Mouse (Mus musculus): ENCODE measurements around the gene C2cd2l.
"Not testable (repeated sequence)": the region's sequence is repeated elsewhere in the genome, so short reads cannot be mapped to it uniquely, and the experiment has no call there.

C2cd2l gene

DNA sequence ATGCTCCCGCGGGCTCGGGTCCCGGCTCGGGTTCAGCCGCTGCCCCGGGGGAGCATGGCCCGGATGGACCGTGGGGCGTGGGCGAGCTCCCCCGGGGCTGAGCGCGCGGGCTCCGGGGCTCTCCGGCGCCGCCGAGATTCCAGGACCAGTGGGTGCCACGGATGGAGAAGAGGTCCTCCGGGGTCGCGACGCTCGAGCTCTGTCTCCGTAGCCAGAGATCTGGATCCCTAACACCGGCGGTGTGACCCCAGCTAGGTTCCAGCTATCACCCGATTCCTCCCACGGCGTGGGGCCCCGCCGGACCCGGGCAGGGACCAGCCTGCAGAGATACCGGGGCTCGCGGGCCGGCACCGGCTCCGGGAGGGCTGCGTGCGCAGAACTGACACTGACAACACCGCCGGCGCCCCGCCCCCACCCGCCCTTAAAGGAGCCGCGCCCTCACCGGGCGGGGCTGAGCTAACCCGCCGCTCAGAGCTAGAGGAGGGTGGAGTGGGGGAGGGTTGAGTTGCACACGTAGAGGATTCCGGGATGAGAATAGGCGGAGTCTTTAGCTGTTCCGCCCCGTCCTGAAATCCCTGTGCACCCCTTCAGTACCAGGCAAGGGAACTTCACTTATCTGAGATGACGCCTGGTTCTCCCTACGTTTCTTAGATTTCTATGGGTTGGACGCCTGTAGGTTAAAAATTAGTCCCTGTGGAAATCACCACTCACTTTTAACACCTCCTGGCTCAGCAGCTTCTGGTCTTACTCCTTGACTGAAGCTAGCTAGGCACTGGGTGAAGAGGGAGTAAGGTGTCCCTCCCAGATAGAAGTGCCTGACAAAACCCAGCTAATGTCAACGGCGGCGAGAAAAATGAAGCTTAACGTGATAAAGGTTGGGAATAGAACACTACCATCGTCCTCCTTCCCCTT is at the start of gene C2cd2l:
TSS of gene C2cd2l (minus strand) at position 399 of the 912 bp plus-strand sequence.
- DNase-seq (ENCODE audit: low read depth in 1 of 2, low spot score in 2 of 2) = peak in 1 of 2 experiments; percentile 48

GRCm38 (mm10) chr9:44364480-44364879 is 44.4 kb upstream of the C2cd2l start:
- DNase-seq (ENCODE audit: low read depth in 1 of 2, low spot score in 2 of 2) = no peak

- DNase-seq (ENCODE audit: low read depth in 1 of 2, low spot score in 2 of 2) = not testable (repeated sequence)
Observed at GRCm38 (mm10) chr9:44361931-44362330, 41.8 kb upstream of the C2cd2l start.

DNA sequence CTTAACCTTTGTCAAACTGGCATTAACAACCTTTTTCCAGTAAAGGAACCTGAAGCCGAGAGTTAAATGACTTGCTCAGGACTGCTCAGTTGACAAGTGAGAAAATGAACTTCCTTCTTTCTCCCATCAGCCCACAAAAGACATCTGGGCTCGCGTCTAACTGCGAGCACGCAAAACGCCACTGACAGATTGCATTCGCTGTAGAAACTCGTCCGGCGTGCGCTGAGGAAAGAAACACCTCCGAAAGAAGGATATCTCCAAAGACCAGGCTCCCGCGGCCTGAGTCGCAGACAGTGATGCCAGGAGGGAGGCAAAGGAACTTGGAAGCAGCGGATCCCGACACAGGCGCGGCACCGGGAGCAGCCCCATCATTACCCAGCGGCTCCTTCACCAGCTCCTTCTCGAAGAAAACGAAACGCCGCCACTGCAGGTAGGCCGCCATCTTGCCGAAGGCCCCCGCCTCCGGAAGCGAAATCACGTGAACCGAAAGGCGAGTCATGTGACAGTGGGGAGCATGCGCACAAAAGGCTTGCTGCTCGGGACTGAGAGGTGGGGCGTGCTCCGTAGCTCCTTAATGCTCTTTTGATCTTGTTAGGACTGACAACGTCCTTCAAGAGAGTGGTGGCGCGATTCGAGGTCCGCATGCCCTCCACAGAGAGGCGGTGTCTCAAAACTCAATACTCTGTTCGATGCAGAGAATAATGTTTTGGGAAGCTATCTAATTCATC is 41.3 kb upstream of the C2cd2l start, which contains the start of gene Vps11:
TSS of gene Vps11 (minus strand) at position 481 of the 728 bp plus-strand sequence.
- peak; percentile 83 to 91 for DNase-seq (ENCODE audit: low read depth in 1 of 2, low spot score in 2 of 2)

GRCm38 (mm10) chr9:44357207-44357606 is 37.1 kb upstream of the C2cd2l start:
- DNase-seq (ENCODE audit: low read depth in 1 of 2, low spot score in 2 of 2) = no peak

DNA sequence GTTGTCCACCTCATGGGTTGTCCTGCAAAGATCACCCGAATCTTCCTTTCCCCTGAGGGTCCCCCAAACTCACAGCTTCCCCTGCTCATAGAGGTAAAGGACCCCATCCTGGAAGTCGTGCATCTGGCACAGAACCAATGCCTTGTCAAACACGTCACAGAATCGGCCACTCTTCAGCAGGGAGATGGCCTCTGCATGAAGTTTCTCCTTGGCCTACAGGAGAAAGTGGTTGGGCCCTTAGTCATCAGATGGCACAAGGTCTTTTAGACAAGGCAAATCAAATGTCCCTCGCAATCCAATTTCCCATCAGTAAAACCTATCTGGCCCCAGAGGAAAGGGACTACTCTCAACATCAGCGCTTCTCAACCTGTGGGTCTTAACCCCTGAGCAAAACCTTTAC is 33.1 kb upstream of the C2cd2l start:
- DNase-seq (ENCODE audit: low read depth in 1 of 2, low spot score in 2 of 2) = no peak

DNA sequence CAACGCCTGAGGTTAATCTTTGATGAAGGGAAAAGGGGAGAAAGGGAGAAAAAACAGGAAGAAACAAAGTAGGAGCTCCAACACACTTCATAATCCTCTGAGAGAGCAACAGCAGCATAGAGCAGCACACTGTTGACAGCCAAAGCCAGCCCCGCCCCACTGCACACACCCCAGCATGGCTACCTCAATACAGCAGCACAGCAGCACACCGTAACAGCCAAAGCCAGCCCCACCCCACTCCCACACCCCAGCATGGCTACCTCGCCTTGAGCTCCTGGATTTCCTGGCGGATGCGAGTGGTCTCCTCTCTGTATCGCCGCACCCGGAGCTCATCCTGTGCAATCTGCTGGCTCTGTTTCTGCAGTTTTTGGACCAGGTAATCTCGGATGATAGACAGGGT is 32.3 kb upstream of the C2cd2l start:
- no peak for DNase-seq (ENCODE audit: low read depth in 1 of 2, low spot score in 2 of 2)

GRCm38 (mm10) chr9:44351396-44351795 is 31.3 kb upstream of the C2cd2l start:
- DNase-seq (ENCODE audit: low read depth in 1 of 2, low spot score in 2 of 2) = no peak

DNA sequence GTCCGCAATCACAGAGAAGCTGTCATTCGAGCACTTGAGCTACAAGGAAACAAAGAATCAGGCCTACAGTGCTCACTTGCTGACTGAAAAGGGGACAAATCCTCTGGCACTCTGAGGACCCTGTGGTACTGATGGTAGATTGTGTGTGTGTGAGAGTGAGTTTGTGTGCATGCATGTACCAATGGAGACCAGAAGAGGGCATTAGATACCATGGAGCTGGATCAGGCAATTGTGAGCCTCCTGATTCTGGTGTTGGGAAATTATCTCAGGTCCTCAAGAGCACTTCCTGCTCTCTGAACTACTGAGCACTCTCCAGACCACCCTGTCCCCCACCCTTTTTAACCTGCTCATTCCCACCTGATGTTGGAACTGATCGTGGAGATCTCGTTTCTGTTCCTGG is 28.5 kb upstream of the C2cd2l start:
- no peak for DNase-seq (ENCODE audit: low read depth in 1 of 2, low spot score in 2 of 2)

DNA sequence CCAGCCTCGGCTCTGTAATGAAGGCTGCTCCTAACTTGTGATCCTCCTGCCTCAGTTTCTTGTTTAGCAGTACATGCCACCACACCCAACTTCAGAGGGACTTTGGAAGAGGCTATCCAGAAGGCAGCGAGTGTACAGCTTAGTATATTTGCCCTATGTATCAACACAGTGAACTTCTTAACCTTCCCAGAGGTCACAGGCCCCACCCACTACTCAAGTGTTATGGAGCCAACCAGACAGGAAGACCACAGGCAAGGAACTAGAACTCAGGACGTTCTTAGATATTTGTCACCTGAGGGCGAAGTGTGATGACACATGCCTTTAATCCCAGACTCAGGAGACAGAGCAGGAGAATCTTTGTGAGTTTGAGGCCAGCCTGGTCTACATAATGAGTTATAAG is 27.5 kb upstream of the C2cd2l start:
- no peak for DNase-seq (ENCODE audit: low read depth in 1 of 2, low spot score in 2 of 2)

- DNase-seq (ENCODE audit: low read depth in 1 of 2, low spot score in 2 of 2) = no peak
Observed at GRCm38 (mm10) chr9:44347166-44347565, 27.1 kb upstream of the C2cd2l start.

DNA sequence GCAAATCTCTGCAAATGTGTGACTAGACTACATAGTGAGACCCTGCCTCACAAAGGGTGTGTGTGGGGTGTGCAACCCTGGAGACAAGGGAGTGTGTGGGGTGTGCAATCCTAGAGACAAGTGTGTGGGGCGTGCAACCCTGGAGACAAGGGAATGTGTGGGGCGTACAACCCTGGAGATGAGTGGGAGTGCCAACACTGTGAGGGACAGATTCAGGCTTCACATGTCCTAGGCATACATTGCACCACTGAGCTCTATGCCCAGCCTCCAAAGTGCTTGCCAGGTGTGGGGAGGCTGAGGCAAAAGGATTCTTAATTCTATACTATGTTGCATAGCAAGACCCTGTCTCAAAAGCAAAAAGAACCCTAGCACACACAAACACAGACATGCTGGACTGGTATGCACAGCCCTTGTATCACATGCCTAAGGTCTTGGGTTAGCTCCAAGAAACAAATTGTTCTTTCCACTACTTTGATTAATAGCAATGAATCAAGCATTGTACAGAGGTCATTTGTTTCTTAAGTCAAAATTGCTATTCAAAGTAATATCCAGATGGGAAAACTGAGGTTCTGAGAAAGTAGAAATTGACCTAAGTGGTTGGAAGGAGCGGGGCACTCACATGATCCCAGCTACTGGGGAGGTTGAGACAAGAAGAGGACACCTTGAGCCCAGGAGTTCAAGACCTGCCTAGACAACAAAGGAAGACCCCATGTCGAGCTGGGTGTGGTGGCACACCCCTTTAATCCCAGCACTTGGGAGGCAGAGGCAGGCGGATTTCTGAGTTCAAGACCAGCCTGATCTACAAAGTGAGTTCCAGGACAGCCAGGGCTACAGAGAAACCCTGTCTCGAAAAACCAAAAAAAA is 25.7 kb upstream of the C2cd2l start:
- DNase-seq (ENCODE audit: low read depth in 1 of 2, low spot score in 2 of 2) = no peak

DNA sequence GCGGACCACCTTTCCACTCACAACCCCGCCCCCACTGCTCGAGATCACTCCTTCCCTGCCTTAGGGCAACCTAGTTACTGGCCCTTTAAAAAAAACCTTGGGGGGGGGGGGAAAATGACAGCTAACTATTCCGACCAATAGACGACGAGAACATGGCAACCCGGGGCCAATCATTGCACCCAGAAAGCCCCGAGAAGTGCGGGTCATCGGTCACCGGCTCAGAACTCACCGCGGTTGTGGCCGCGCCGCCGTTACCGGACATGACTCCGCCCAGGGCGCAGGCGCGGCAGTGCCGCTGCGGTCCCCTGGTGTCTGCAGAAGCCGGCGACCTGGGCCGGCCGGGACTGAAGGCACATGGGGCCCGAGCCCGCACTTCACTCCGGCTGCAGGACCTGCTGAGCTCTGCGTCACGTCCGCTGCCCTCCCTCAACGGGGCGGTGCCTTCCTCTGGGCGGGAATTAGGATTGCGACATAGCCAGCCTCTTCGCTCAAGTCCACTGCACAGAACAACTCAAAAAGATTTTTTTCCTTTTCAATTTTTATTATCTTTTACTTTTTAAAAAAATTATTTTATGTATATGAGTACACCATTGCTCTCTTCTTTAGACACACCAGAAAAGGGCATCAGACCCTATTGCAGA is 23.8 kb upstream of the C2cd2l start, which contains the start of gene Hmbs:
TSS of gene Hmbs (minus strand) at position 448 of the 641 bp plus-strand sequence.
- DNase-seq (ENCODE audit: low read depth in 1 of 2, low spot score in 2 of 2) = peak; percentile 79 to 89

DNA sequence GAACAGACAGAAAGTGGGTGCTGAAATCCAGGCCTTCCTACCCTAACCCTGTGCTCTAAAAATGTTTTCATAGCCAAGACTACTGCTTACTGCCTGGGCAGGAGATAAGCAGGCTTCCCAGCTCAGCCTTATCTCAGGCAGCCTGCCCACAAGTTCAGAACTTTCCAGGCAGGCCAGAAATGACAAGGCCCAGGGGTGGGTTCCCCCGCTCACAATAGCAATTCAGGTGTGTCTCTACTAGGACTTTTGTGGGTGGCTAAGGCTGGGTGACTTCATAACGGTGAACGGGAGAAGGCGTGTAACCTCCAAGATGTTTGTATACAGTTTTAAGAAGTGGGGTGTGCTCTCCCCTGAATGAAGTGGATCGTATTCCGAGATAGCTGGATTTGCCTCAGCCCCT is 23.2 kb upstream of the C2cd2l start:
- no peak for DNase-seq (ENCODE audit: low read depth in 1 of 2, low spot score in 2 of 2)

GRCm38 (mm10) chr9:44342605-44343004 is 22.5 kb upstream of the C2cd2l start:
- DNase-seq (ENCODE audit: low read depth in 1 of 2, low spot score in 2 of 2) = no peak

GRCm38 (mm10) chr9:44342173-44342572 is 22.1 kb upstream of the C2cd2l start:
- DNase-seq (ENCODE audit: low read depth in 1 of 2, low spot score in 2 of 2) = no peak

DNA sequence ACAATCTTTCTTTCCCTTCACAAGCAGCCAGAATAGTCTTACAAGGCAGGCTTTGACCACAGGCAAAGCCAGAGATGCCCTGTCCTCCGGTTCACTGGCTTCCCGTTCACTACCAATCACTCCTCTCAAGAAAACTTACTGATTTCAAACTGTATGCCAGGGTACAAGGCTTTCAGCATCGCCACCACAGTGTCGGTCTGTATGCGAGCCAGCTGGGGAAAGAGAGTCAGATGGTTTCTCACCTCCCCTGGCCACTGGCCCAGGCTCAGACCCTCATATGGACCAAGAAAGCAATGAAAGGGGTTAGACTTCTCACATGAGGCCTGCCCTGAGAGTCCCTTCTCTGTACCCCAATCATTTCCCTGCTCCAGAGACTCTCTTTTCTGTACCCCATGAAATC is 21.4 kb upstream of the C2cd2l start:
- DNase-seq (ENCODE audit: low read depth in 1 of 2, low spot score in 2 of 2) = no peak

- DNase-seq (ENCODE audit: low read depth in 1 of 2, low spot score in 2 of 2) = no peak
Observed at GRCm38 (mm10) chr9:44338574-44338973, 18.5 kb upstream of the C2cd2l start.

- no peak for DNase-seq (ENCODE audit: low read depth in 1 of 2, low spot score in 2 of 2)
Observed at GRCm38 (mm10) chr9:44337436-44338169, 17.5 kb upstream of the C2cd2l start.

DNA sequence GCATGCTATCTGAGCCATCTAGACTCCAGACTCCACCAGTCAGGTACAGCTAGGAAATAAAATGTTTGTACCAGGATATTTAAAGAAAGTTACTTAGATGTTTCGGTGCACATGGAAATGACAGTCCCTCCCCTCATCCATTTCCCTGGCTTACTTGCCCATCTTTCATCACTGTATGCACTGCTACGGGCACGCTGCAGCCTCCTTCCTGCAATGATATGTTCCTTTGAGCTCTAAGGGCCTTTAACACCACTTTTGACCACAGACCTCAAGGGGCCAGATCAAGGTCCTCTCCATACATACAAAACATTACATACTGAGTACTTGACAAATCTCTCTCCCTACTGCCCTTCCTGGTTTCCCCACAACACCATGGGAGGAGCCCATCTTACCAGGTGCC is 16.9 kb upstream of the C2cd2l start:
- no peak for DNase-seq (ENCODE audit: low read depth in 1 of 2, low spot score in 2 of 2)

Measured in monocyte, adult 2 months (primary cell).